In the genomic region with DNA sequence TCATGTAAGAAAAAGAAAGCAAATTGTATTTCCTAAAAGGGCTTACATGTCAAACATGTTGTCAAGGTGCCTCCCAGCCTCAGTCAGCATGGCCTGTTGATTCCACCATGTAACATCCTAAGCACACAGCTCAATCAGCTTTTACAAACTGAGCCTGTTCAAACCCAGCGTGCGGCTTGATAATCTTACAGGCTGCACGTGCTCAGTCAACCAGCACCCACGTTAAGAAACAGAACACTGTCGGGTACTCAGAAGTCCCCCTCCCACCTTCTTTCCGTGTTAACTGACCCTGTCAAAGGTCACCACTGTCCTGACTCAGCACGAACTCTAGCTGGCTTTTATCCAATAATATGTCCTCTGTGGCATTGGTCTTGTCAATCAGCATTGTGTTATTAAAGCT, we compare ENCODE assay signal across 35 mouse cellular contexts. TPM values are rescaled to one million over a fixed set of nuclear protein-coding genes. Genes with fewer than 3 reads are reported as not detected.
"Had no signal": no experiment of that assay in that cellular context is flagged by ENCODE, and none has a peak within 500 bp of the region (broad histone marks: within the 10 kb centered on the region; RNA-seq: fewer than 3 reads in every experiment).

No protein-coding gene starts in this region.

- H3K27me3 ChIP-seq: heart, embryonic 12.5 days; heart, embryonic 13.5 days; heart, embryonic 15.5 days; hindbrain, embryonic 12.5 days; hindbrain, embryonic 13.5 days; hindbrain, embryonic 15.5 days; intestine, embryonic 15.5 days had no signal

- DNase-seq: heart, postnatal 10 days; heart, postnatal 14 days; heart, postnatal 36 days; heart, postnatal 4 days; kidney, adult 11 months; kidney, adult 18-20 months; kidney, adult 2 months; kidney, adult 8-10 months; kidney, adult 9 months; kidney, postnatal 10 days; kidney, postnatal 14 days; kidney, postnatal 25 days; kidney, postnatal 36 days; kidney, postnatal 4 days; layer of hippocampus, adult 9-11 months; layer of hippocampus, postnatal 36 days had no signal

- H3K36me3 ChIP-seq: heart, embryonic 12.5 days; heart, embryonic 13.5 days; heart, embryonic 15.5 days; hindbrain, embryonic 10.5 days; hindbrain, embryonic 12.5 days; hindbrain, embryonic 13.5 days; hindbrain, embryonic 15.5 days; intestine, embryonic 15.5 days; kidney, embryonic 15.5 days had no signal

- H3K9ac ChIP-seq: heart, embryonic 12.5 days; heart, embryonic 13.5 days; heart, embryonic 15.5 days; hindbrain, embryonic 12.5 days; hindbrain, embryonic 13.5 days; hindbrain, embryonic 14.5 days; hindbrain, embryonic 15.5 days; intestine, embryonic 15.5 days; kidney, embryonic 15.5 days had no signal

- H3K4me1 ChIP-seq: heart, embryonic 12.5 days; heart, embryonic 13.5 days; heart, embryonic 15.5 days; hindbrain, embryonic 12.5 days; hindbrain, embryonic 13.5 days; hindbrain, embryonic 15.5 days; intestine, embryonic 15.5 days had no signal

- H3K27ac ChIP-seq: heart, embryonic 13.5 days; heart, embryonic 15.5 days; hindbrain, embryonic 10.5 days; hindbrain, embryonic 12.5 days; hindbrain, embryonic 13.5 days; hindbrain, embryonic 14.5 days; hindbrain, embryonic 15.5 days; hindbrain, postnatal 0 days; intestine, embryonic 15.5 days; kidney, embryonic 15.5 days; kidney, postnatal 0 days; layer of hippocampus, adult 2 months; left cerebral cortex, adult 2 months had no signal

- H3K4me2 ChIP-seq: heart, embryonic 11.5 days; heart, embryonic 12.5 days; heart, embryonic 13.5 days; heart, embryonic 15.5 days; hindbrain, embryonic 12.5 days; hindbrain, embryonic 13.5 days; hindbrain, embryonic 14.5 days; hindbrain, embryonic 15.5 days; intestine, embryonic 15.5 days; kidney, embryonic 15.5 days had no signal

- H3K9me3 ChIP-seq: heart, embryonic 12.5 days; heart, embryonic 13.5 days; heart, embryonic 15.5 days; hindbrain, embryonic 10.5 days; hindbrain, embryonic 12.5 days; hindbrain, embryonic 13.5 days; hindbrain, embryonic 15.5 days; intestine, embryonic 15.5 days; kidney, embryonic 15.5 days had no signal

- H3K4me3 ChIP-seq: heart, embryonic 12.5 days; heart, embryonic 13.5 days; heart, embryonic 15.5 days; hindbrain, embryonic 10.5 days; hindbrain, embryonic 12.5 days; hindbrain, embryonic 13.5 days; hindbrain, embryonic 15.5 days; intestine, embryonic 15.5 days; kidney, embryonic 15.5 days; layer of hippocampus, adult 2 months; left cerebral cortex, adult 2 months had no signal

RNA-seq across cellular contexts. Expression of a gene that starts 4.0 kb away (rescaled TPM):
- total RNA-seq: layer of hippocampus, adult 18-20 months; layer of hippocampus, adult 2 months; layer of hippocampus, postnatal 10 days; layer of hippocampus, postnatal 25 days; layer of hippocampus, postnatal 36 days; left cerebral cortex, adult 18-20 months had no signal
